Mouse (Mus musculus) kidney, adult 9 months (tissue): ENCODE data around the gene Aaas.

Experiments
- DNase-seq: peaks from one replicate; pipeline ENCODE4 v3.0.0; 2022

The Aaas gene

GRCm38 (mm10) chr15:102350138-102350941 lies at the start of gene Aaas:
Gene Aaas, minus strand, starts transcription at chr15:102350771.
- DNase-seq, result peak; percentile 96

- DNase-seq, result peak; percentile 97
Observed at GRCm38 (mm10) chr15:102399229-102400221, 49.0 kb upstream of the Aaas start.

- no peak for DNase-seq
Observed at GRCm38 (mm10) chr15:102398629-102399028, 48.1 kb upstream of the Aaas start.

- peak; percentile 39 for DNase-seq
Observed at GRCm38 (mm10) chr15:102395061-102395460, 44.5 kb upstream of the Aaas start.

GRCm38 (mm10) chr15:102393584-102394014 lies 43.0 kb upstream of the Aaas start:
- DNase-seq, result peak; percentile 58

- DNase-seq, result no peak
Observed at GRCm38 (mm10) chr15:102392520-102392919, 41.9 kb upstream of the Aaas start.

- DNase-seq, result no peak
Observed at GRCm38 (mm10) chr15:102388942-102389341, 38.4 kb upstream of the Aaas start.

- DNase-seq, result no peak
Observed at GRCm38 (mm10) chr15:102386640-102387039, 36.1 kb upstream of the Aaas start.

- DNase-seq, result no peak
Observed at GRCm38 (mm10) chr15:102383671-102384070, 33.1 kb upstream of the Aaas start.

GRCm38 (mm10) chr15:102381575-102381974 lies 31.0 kb upstream of the Aaas start:
- peak; percentile 89 for DNase-seq

GRCm38 (mm10) chr15:102377810-102378262 lies 27.3 kb upstream of the Aaas start:
- DNase-seq, result peak; percentile 77

- DNase-seq, result peak; percentile 95
Observed at GRCm38 (mm10) chr15:102377163-102377543, 26.6 kb upstream of the Aaas start.

- no peak for DNase-seq
Observed at GRCm38 (mm10) chr15:102376453-102377162, 26.0 kb upstream of the Aaas start.

- no peak for DNase-seq
Observed at GRCm38 (mm10) chr15:102370727-102371126, 20.2 kb upstream of the Aaas start.

- no peak for DNase-seq
Observed at GRCm38 (mm10) chr15:102369972-102370371, 19.4 kb upstream of the Aaas start.

GRCm38 (mm10) chr15:102366733-102367344 lies 16.3 kb upstream of the Aaas start, which contains the start of gene Sp7:
Gene Sp7, minus strand, starts transcription at chr15:102367182.
- no peak for DNase-seq

GRCm38 (mm10) chr15:102366238-102366637 lies 15.7 kb upstream of the Aaas start:
- DNase-seq, result no peak

- no peak for DNase-seq
Observed at GRCm38 (mm10) chr15:102364678-102365077, 14.1 kb upstream of the Aaas start.

GRCm38 (mm10) chr15:102362648-102363047 lies 12.1 kb upstream of the Aaas start:
- DNase-seq, result no peak

- no peak for DNase-seq
Observed at GRCm38 (mm10) chr15:102358834-102359233, 8.3 kb upstream of the Aaas start.

- DNase-seq, result no peak
Observed at GRCm38 (mm10) chr15:102358126-102358525, 7.6 kb upstream of the Aaas start.
